Mouse (Mus musculus): ENCODE measurements at regions not wholly inside any gene's neighbourhood (a gene's known extent, or its start where the extent isn't known, plus 50 kb on each side); places are given as distances from the start of the nearest gene placed in this dataset.

GRCm38 (mm10) chr3:104565423-104566230 is 53.9 kb upstream of the Lrig2 start:
- ChIA-PET POLR2A (no interaction called here), CTCF (interaction anchor here (1.3 to 1.5 kb wide), 2 partner anchors 11 to 110 kb away, joined by 3 to 4 read pairs; no protein-coding TSS in a partner anchor)
- H3K27me3 ChIP-seq: no peaks in the 10 kb centered on the region
- ATAC-seq (no peak), DNase-seq (ENCODE audit: low read depth, low spot score) (no peak)
- TF ChIP-seq CTCF (IDR thresholded peaks at IDR 0.05): no peak
- in situ Hi-C loops (cut with MboI; ENCODE audit: low pct_unique_long_range_greater_than_20kb): no loop called here

- CTCF ChIA-PET: no interaction called here
- in situ Hi-C loops (cut with MboI; ENCODE audit: low pct_unique_long_range_greater_than_20kb): no loop called here
- POLR2A ChIA-PET: no interaction called here
Measured at GRCm38 (mm10) chr3:104564857-104565256, 53.1 kb upstream of the Lrig2 start.

GRCm38 (mm10) chr3:104561567-104561966 is 49.8 kb upstream of the Lrig2 start:
- in situ Hi-C loops (cut with MboI; ENCODE audit: low pct_unique_long_range_greater_than_20kb): no loop called here
- ChIA-PET CTCF (interaction anchor here (1.5 to 1.6 kb wide), 2 partner anchors 10 to 21 kb away, joined by 3 to 4 read pairs; no protein-coding TSS in a partner anchor), POLR2A (no interaction called here)
- H3K27me3 ChIP-seq: no peaks in the 10 kb centered on the region
- no peak for TF ChIP-seq CTCF (IDR thresholded peaks at IDR 0.05)
- no peak for DNase-seq (ENCODE audit: low read depth, low spot score)
- ATAC-seq: no peak

More at GRCm38 (mm10) chr3:104564857-104565256, 53.1 kb upstream of the Lrig2 start:
- no peak for DNase-seq (ENCODE audit: low read depth, low spot score)
- TF ChIP-seq CTCF (IDR thresholded peaks at IDR 0.05): no peak
- ATAC-seq: no peak
- H3K27me3 ChIP-seq: no peaks in the 10 kb centered on the region
